Mouse (Mus musculus): ENCODE measurements around the gene Gm20916.
"Not testable (repeated sequence)": the region's sequence is repeated elsewhere in the genome, so short reads cannot be mapped to it uniquely, and the experiment has no call there.

DNA sequence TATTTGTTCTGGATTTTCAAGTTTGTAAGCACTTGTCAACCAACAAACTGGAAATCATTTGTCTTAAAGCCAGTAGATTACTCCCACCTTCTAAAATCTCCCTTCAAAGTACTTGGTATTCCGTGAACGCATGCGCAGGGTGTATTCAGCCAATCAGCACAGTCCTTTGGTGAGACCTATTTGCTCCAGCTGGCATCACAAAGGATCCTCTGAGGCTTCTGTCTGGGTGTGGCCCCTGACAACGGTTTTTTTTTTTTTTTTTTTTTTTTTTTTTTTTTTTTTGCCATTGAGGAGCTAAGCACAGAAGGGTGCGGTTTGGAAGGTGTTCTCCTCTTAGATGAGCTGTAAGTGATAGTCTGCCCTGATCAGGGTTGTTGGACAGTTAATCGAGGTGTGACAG lies at the start of gene Gm20916:
- not testable (repeated sequence) for TF ChIP-seq POLR2AphosphoS2 (IDR thresholded peaks at IDR 0.05; ENCODE audit: insufficient read length, low read depth); POLR2A (IDR thresholded peaks at IDR 0.05; ENCODE audit: insufficient read length, low read depth); E2F4 (IDR thresholded peaks at IDR 0.05; ENCODE audit: insufficient read depth)

Data from myocyte (in vitro differentiated cells).